Mouse (Mus musculus) thymus, adult 2 months (tissue): ENCODE results near the gene Cacng6. TPM values are rescaled to one million over a fixed set of nuclear protein-coding genes. Genes with fewer than 3 reads are reported as not detected.

Experiments
- DNase-seq: peaks from one replicate; pipeline ENCODE4 v3.0.0; 2021
- H3K27ac ChIP-seq: fragments of 200-500 bp; 2 replicates; pipeline ENCODE4 v1.5.1; 2012; ENCODE audit warnings: low read length, control low read depth; ENCODE audit not compliant: control insufficient read depth, insufficient read depth
- H3K27me3 ChIP-seq: fragments of 200-500 bp; 2 replicates; pipeline ENCODE4 v1.6.1; 2012; ENCODE audit warnings: mild to moderate bottlenecking, low read length, moderate library complexity, mixed read lengths; ENCODE audit not compliant: control insufficient read depth, insufficient read depth
- H3K36me3 ChIP-seq: fragments of 200-500 bp; 2 replicates; pipeline ENCODE4 v1.6.1; 2012; ENCODE audit warnings: mild to moderate bottlenecking, low read length, moderate library complexity; ENCODE audit not compliant: control insufficient read depth, insufficient read depth
- H3K4me1 ChIP-seq: fragments of 200-500 bp; replicated peaks from 2 replicates; pipeline ENCODE4 v1.6.1; 2012; ENCODE audit warnings: low read length; ENCODE audit not compliant: control insufficient read depth, insufficient read depth
- H3K4me3 ChIP-seq: fragments of 200-500 bp; 2 replicates; pipeline ENCODE4 v1.5.1; 2012; ENCODE audit warnings: mild to moderate bottlenecking, low read length, control low read depth, moderate library complexity; ENCODE audit not compliant: control insufficient read depth, insufficient read depth
- CTCF ChIP-seq: fragments of 200-500 bp; IDR thresholded peaks from 2 replicates; pipeline ENCODE4 v1.5.1; 2012; ENCODE audit warnings: mild to moderate bottlenecking, control low read depth, low read length, moderate library complexity, borderline replicate concordance; ENCODE audit not compliant: control insufficient read depth, poor library complexity, insufficient read depth; ENCODE audit errors: extremely low read depth
- POLR2A ChIP-seq: fragments of 200-500 bp; IDR thresholded peaks from 2 replicates; pipeline ENCODE4 v1.6.1; 2012; ENCODE audit warnings: mild to moderate bottlenecking, low read length, control low read depth, moderate library complexity; ENCODE audit not compliant: control insufficient read depth, poor library complexity, insufficient read depth; ENCODE audit errors: extremely low read depth
- WGBS: fragments of 180-500 bp; shearing (Covaris S2); methylation state at CpG from one replicate; pipeline ENCODE4 v1.1.7; 2018; 5-methylcytosine and 5-hydroxymethylcytosine counted together
- polyA plus RNA-seq: library from polyadenylated mRNA; depleted of rRNA; stranded (reverse); fragments of >200 nt; gene quantifications from 2 replicates; pipeline ENCODE4 v1.2.3, GENCODE M21; 2012

The Cacng6 gene
- polyA plus RNA-seq, 1 experiment, result 0.40 TPM

- DNase-seq, result no peak
- H3K4me3 ChIP-seq, result no peak overlapping the region
- WGBS, result 37% methylated on average over 3 of the region's 3 CpGs
- H3K27me3 ChIP-seq, result no peaks in the 10 kb centered on the region
- no peak overlapping the region for H3K27ac ChIP-seq
- H3K36me3 ChIP-seq, result no peaks in the 10 kb centered on the region
- TF ChIP-seq CTCF, result no peak
- no peak for TF ChIP-seq POLR2A
- H3K4me1 ChIP-seq, result no peaks in the 10 kb centered on the region
Measured at GRCm38 (mm10) chr7:3444678-3445077, 20.7 kb downstream of the Cacng6 start.

- no peaks in the 10 kb centered on the region for H3K36me3 ChIP-seq
- 92% methylated on average over 3 of the region's 3 CpGs for WGBS
- DNase-seq, result no peak
- H3K27ac ChIP-seq, result no peak overlapping the region
- H3K4me1 ChIP-seq, result no peaks in the 10 kb centered on the region
- TF ChIP-seq CTCF (no peak), POLR2A (no peak)
- no peak overlapping the region for H3K4me3 ChIP-seq
- no peaks in the 10 kb centered on the region for H3K27me3 ChIP-seq
Measured at GRCm38 (mm10) chr7:3446584-3446983, 22.6 kb downstream of the Cacng6 start.

DNA sequence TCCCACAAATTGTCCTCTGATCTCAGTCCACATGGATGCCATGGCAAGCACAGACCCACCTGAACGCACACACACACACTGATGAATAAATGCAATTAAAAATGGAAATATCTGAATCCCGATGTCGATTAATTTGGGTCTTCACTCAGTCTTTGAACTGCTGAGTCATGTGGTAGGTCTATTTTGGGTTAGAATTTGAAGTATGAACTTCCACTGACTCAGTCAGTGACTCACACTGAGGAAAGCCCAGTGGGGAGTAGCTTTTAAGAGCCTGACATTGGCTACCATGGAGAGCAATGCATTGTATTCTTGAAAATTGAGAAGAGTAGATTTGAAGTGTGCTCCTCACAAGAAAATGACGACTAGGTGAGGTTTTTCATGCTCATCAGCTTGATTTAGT is 23.0 kb downstream of the Cacng6 start:
- Histone ChIP-seq H3K27ac (no peak overlapping the region), H3K36me3 (no peaks in the 10 kb centered on the region), H3K4me1 (no peaks in the 10 kb centered on the region), H3K27me3 (no peaks in the 10 kb centered on the region), H3K4me3 (no peak overlapping the region)
- TF ChIP-seq CTCF, result no peak
- no peak for TF ChIP-seq POLR2A
- WGBS, result 60% methylated on average over 4 of the region's 4 CpGs
- no peak for DNase-seq

DNA sequence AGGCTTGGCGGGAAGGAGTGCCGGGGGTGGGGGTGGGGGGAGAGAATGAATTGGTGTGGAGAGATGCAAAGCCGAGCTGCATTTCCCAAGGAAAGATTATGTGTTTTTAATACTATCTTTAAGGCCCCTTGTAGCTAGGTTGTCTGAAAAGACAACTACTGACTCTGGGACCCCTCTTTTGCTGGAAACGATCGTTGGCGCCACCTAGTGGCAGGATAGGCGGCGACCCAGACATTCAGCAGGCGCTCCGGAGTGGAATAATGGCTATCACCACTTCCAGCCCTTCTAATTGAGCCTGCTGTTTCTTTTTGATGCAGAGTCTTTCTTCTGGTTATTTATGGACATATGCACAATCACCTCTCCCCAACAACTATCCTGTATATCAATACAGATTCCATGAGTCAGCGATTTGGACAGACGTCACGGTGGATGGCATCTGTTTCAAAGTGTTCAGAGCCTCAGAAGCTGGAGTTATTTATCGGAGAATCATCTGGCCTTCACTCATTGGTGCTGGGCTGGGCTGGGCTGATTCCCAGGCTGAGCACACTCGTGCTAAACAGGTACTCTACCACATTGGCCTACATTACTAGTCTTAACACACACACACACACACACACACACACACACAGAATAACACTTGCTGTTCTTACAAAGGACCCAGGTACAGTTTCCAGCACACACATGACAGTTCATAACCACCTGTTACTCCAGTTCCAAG is 24.9 kb downstream of the Cacng6 start:
- Histone ChIP-seq H3K27me3 (no peaks in the 10 kb centered on the region), H3K27ac (no peak overlapping the region), H3K36me3 (no peaks in the 10 kb centered on the region), H3K4me3 (no peak overlapping the region), H3K4me1 (no peaks in the 10 kb centered on the region)
- WGBS, result 28% methylated on average over 15 of the region's 15 CpGs
- peak; percentile 68; the same call in 1 of the 2 replicates for TF ChIP-seq CTCF
- TF ChIP-seq POLR2A, result no peak
- DNase-seq, result peak; percentile 73

DNA sequence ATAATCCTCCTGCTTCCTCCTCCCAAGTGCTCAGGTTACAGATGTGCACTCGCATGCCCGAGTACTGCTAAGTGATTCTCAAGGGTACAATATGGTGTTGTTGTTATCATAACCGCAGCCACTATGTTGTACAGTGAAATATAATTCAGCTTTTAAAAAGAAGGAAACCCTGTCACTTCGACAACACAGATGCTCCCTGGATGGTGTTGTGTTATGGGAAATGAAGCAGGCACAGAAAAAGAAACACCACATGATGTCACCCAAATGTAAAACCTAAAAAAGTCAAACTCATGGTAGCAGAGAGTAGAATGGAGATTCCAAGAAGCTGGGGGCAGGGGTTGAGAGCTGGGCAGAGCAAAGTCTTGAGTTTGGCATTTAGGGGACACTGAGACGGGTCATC is 26.7 kb downstream of the Cacng6 start:
- TF ChIP-seq CTCF (no peak), POLR2A (no peak)
- no peak overlapping the region for H3K27ac ChIP-seq
- no peaks in the 10 kb centered on the region for H3K27me3 ChIP-seq
- no peak for DNase-seq
- H3K4me1 ChIP-seq, result no peaks in the 10 kb centered on the region
- WGBS, result 79% methylated on average over 5 of the region's 5 CpGs
- H3K36me3 ChIP-seq, result no peaks in the 10 kb centered on the region
- H3K4me3 ChIP-seq, result no peak overlapping the region

- no peak for TF ChIP-seq POLR2A
- no peak for TF ChIP-seq CTCF
- no peaks in the 10 kb centered on the region for H3K27me3 ChIP-seq
- H3K36me3 ChIP-seq, result no peaks in the 10 kb centered on the region
- no peak for DNase-seq
- H3K4me3 ChIP-seq, result no peak overlapping the region
- 69% methylated on average over 6 of the region's 6 CpGs for WGBS
- H3K4me1 ChIP-seq, result no peaks in the 10 kb centered on the region
- no peak overlapping the region for H3K27ac ChIP-seq
Measured at GRCm38 (mm10) chr7:3451161-3451560, 27.2 kb downstream of the Cacng6 start.
